Mouse (Mus musculus): ENCODE data around the gene Pick1.

Pick1 gene

DNA sequence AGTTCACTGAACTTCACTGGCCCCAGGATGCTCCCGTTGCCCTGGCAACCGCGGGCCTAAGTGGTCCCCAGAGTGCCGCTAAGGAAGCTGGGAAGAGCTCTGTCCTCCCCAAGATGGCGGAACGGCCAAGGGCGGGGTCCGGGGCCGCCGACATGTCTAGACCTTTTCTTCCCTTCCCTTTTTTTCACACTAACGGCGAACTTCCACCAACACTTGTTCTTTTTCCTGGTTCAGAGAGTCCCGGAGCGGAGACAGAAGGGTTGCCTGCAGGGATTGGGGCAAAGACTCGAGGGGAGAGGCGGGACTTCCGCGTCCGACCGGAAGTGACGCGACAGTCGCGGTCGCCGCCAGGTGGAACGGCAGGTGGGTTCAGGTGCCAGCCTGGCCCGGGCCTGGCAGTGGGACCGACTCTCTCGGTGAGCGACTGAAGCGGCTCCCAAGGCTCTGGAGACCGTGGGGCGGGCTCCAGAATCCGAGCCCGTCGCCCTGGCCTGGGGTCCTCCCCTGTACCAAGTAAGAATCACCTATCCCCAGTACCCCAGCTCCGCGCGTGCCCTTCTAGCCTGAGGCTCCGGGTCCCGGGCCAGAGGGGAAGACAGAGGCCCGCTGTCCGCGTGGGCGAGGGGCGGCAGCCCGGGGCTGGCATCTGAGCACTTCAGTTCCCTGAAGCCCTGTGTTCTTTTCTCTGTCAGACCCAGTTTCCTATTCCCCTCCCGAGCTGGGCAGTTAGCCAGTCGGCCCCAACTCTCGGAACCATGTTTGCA, at the start of gene Pick1, which contains the start of gene Gm49486:
TSS of gene Pick1 (plus strand) at position 116 of the 764 bp plus-strand sequence.
TSS of gene Gm49486 (plus strand) at position 334 of the 764 bp plus-strand sequence.
- in situ Hi-C loops (cut with MboI) = no loop called here

GRCm38 (mm10) chr15:79185213-79185612, 43.8 kb upstream of the Pick1 start:
- in situ Hi-C loops (cut with MboI) = no loop called here

- in situ Hi-C loops (cut with MboI) = no loop called here
Measured at GRCm38 (mm10) chr15:79187819-79188218, 41.2 kb upstream of the Pick1 start.

- in situ Hi-C loops (cut with MboI) = no loop called here
Measured at GRCm38 (mm10) chr15:79191426-79191825, 37.5 kb upstream of the Pick1 start.

- in situ Hi-C loops (cut with MboI) = no loop called here
Measured at GRCm38 (mm10) chr15:79192450-79192849, 36.5 kb upstream of the Pick1 start.

DNA sequence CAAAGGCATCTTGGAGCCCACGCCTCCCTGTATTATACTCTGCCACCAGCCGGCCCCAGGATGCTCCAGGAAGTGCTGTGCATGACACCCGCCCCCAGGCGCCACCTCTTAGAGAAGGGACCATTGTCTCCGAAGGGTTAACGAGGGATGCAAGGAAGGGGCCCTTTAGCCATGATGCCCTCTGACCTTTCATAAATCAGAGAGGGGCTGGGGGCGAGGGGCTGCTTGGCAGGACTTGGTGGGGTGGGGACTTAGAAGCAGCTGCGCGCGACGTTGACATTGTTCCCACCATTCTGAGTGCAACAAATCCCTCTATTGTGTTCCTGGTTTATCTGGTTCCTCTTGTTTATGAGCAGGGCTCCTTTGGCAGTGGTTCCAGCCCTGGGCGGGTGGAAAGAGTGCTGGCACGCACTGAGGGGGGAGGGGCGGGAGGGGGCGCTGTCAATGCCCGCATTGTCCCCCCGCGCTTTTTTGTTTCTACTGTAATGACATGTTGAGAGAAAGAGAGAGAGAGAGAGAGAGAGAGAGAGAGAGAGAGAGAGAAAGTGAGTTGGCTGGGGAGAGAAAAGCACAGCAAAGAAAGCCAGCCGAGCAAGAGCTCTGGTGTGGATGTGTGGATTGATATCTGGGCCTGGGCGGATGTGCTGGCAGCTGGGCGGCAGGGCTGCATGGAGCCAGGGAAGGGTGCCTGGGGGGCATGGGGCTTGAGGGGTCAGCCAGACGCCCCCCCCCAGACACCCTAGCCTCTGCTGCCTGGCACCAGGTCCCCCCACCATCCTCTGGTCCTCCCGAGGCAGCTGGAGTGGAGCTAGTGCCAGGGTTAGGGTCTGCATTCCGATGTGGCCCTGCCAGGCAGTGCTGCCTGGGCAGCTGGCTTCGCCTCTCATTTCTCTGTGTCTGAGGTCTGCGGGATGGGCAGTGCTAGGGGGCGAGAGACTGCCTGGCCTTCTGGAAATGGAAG, 35.8 kb upstream of the Pick1 start:
- in situ Hi-C loops (cut with MboI) = no loop called here

DNA sequence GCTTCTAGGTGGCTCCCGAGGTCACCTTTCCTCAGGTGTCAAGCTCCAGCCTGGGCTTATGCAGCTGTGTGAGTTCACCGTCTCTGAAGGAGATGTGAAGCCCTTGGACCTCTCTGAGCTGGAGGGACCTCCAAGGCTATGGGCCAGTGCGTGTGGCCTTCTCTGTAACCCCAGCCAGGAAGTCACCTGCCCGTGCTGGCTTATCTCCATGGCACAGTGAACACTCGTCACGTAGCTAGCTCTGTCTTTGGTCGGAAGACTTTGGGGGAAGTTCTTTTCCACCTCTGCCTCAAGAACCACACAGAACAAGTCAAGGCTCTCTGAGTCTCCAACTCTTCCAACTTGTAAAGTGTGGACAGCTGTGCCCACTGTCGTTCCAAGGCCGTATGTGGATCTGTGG, 34.9 kb upstream of the Pick1 start:
- in situ Hi-C loops (cut with MboI) = no loop called here

DNA sequence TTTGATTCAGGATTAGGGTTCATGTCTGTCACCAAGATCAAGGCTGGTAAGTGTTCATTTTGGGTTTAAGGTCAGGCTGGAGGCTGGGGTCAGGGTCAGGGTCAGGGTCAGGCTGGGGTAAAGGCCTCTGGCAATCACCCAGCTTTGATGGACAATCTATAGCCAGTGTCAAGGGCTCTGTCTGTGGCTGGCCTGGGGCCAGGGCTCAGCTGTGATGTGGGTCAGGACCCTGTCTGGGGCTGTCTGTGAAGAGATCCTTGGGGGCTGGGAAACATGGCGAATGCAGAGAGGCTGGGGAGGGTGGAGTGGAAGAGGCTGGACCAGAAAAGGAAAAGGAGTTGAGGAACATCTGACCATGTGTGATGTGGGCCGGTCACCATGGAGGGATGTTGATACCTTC, 34.0 kb upstream of the Pick1 start:
- in situ Hi-C loops (cut with MboI) = no loop called here

GRCm38 (mm10) chr15:79195492-79195891, 33.5 kb upstream of the Pick1 start:
- in situ Hi-C loops (cut with MboI) = no loop called here

GRCm38 (mm10) chr15:79199390-79199976, 29.5 kb upstream of the Pick1 start:
- in situ Hi-C loops (cut with MboI) = no loop called here

DNA sequence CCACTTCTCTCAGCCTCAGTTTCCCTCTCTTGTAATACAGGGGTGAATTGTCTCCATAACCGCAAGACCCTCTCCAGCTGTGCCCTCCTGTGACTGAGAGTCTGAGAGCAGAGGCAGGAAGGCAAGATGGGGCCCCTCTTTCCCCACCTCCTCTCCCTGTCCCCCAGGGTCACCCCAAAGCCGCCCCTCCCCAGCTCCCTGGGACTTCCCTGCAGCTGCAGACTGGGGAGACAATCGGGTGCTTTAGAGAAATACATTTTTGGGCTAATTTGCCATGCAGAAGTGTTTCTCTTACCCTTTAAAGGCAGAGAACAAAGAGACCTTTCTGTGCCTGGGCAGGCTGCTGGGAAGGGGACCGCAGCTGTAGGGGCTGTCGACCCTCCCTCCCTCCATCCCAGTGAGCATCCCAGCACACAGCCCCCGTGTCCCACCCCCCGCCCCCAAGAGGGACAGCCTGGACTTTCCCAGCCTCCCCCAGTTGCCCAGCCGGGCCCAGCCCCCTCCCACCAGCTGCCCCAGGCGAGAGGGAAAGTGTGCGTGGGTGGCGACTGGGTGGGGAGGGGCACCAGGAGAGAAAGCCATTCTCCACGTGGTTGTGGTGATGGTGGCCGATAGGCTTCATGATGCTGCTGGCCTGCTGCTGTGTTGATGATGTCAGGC, 27.4 kb upstream of the Pick1 start:
- in situ Hi-C loops (cut with MboI) = no loop called here

GRCm38 (mm10) chr15:79202575-79202974, 26.4 kb upstream of the Pick1 start:
- in situ Hi-C loops (cut with MboI) = no loop called here

GRCm38 (mm10) chr15:79208211-79208610, 20.8 kb upstream of the Pick1 start:
- in situ Hi-C loops (cut with MboI) = no loop called here

DNA sequence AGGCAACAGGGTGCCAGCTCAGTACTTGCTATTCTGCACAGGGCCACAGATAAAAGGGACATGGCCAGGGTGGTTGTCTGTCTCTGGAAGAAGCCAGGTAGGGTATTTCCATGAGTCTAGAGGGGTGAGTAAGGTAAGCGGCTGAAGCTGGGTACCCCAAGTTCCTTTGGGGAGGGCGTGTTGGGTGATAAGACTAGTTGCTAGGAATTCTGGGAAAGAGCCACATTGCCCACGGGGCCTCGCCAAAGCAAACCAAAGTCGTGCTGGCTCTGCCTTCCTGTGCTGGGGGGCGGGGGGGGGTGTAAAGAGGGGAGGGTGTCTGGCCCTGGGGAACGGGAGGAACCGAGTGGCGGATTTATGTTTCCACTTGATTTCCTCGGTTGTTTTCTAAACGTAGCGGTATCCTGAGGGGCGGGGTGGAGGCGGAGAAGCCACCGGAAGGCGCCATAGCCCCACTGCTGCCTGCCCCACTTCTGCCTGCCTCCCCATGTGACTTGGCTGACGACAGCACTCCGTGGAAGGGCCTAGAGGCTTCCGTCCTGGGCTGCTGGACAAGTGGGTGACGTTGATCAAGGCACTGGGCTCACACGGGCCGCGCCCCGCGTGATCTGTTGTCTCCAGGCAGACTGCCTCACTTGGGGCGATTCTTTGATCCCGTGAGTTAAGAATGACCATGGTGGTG, 20.1 kb upstream of the Pick1 start:
- in situ Hi-C loops (cut with MboI) = no loop called here

- in situ Hi-C loops (cut with MboI) = no loop called here
Measured at GRCm38 (mm10) chr15:79210357-79210756, 18.6 kb upstream of the Pick1 start.

GRCm38 (mm10) chr15:79212750-79213446, 16.1 kb upstream of the Pick1 start:
- in situ Hi-C loops (cut with MboI) = no loop called here

DNA sequence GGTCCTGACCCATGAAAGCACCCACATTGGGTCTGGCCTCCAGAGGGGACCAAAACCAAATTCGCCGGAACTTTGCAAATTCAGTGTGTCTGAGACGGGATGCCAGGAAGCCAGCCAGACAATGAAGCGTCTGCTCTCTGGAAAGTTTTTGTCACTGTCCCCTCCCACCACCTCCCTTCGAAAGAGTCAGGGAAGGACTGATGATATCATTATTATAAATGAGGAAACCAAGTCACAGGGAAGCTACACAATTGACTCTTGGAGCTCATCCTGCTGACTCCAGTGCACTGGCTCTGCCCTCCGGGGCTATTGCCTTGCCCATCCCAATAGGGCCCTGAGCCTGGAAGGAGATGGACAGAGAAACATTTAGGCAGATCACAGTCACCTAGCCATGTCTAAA, 15.4 kb upstream of the Pick1 start:
- in situ Hi-C loops (cut with MboI) = no loop called here

- in situ Hi-C loops (cut with MboI) = no loop called here
Measured at GRCm38 (mm10) chr15:79216191-79216590, 12.8 kb upstream of the Pick1 start.

DNA sequence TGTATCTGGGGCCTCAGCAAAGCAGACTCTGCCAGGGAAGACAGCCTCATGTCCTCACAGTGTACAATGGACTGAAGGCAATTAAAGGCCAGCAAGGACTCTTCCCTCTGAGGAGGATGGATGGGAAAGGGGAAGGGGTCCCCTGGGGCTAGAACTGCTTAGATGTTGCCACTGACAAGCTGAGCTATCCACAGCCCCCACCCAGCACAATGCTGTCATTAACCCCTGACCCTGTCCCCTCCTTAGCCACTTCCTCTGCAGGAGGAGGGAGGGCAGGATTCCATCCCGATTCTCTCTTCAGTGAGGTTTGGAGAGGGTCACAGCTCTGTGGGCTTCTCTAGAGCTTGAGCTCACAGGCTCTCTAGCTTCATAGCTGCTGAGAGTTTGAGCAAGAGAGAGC, 9.4 kb upstream of the Pick1 start:
- in situ Hi-C loops (cut with MboI) = no loop called here

DNA sequence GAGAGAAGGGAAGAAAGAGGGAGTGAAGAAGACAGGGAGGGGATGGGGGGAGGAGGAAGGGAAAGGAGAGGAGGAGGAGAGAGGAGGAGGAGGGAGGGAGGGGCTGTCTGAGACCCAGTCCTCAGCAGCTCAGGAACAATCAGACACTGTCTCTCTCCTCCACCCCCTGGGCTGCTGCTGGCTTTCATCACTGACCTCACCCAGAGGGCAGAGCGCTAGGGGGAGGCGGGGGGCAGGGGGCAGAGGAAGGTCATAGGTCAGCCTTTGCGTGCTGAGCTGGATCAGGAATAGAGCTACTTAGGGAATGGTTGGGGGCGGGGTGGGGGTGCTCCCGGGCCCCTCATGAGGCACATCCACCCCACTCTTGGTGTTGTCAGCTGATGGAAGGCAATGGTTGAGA, 5.3 kb upstream of the Pick1 start:
- in situ Hi-C loops (cut with MboI) = no loop called here

DNA sequence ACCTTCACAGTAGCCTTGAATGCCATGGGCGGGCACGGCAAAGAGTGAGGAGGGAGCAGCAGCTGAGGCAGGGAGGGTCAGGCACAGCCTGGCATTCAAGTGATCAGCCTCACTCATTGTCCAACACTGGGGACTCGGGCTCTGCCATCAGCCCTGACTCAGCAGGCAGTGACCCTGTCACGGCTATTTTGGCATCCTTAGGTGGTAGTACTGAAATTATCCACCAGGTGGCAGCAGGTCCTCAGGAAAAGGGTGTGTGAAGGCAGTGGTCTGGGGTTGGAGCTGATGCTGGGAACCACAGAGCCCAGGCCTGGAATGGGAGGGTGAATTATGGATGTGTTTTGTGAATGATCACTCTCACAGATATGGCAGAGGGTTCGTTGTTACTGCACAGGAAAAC, 4.3 kb upstream of the Pick1 start:
- in situ Hi-C loops (cut with MboI) = no loop called here
